Mouse (Mus musculus) erythroid progenitor cell, adult 5-6 weeks (primary cell): ENCODE data around the gene Fance. TPM values are rescaled to one million over a fixed set of nuclear protein-coding genes. Genes with fewer than 3 reads are reported as not detected.

Experiments used
- ATAC-seq: replicated peaks from 2 replicates; pipeline ENCODE4 v1.8.0; 2016; ENCODE audit warnings: moderate number of reproducible peaks, mild to moderate bottlenecking, moderate TSS enrichment, inconsistent platforms; ENCODE audit not compliant: poor library complexity, low FRiP score, severe bottlenecking
- total RNA-seq, 2 experiments: library from RNA; stranded (forward) in 1 of 2; stranded (reverse) in 1 of 2; fragments of 150-400 nt in 1 of 2; fragments of 186-747, 209-891 nt in 1 of 2; gene quantifications; 2 replicates each; pipeline versions ENCODE4 v1.2.3 to v1.2.4; 2015 to 2017; ENCODE audit warnings: low replicate concordance in 2 of 2

The Fance gene
- total RNA-seq (2015; ENCODE audit: low replicate concordance) (9.7 and 10.5 TPM in 2 replicates), total RNA-seq (2017; ENCODE audit: low replicate concordance) (0.76 and 9.8 TPM in 2 replicates)

- peak; percentile 94 for ATAC-seq
These were observed at the start of gene Fance for GRCm38 (mm10) chr17:28313212-28313879. Gene Fance, plus strand, starts transcription at chr17:28313519.

GRCm38 (mm10) chr17:28267251-28267650 is 46.1 kb upstream of the Fance start:
- no peak for ATAC-seq

- no peak for ATAC-seq
These were observed 43.2 kb upstream of the Fance start for GRCm38 (mm10) chr17:28270165-28270564.

- ATAC-seq: no peak
These were observed 41.6 kb upstream of the Fance start for GRCm38 (mm10) chr17:28271537-28272266.

GRCm38 (mm10) chr17:28272281-28272680 is 41.0 kb upstream of the Fance start:
- ATAC-seq: no peak

GRCm38 (mm10) chr17:28272837-28273236 is 40.5 kb upstream of the Fance start:
- ATAC-seq: no peak

- no peak for ATAC-seq
These were observed 38.6 kb upstream of the Fance start for GRCm38 (mm10) chr17:28274739-28275138.

GRCm38 (mm10) chr17:28277226-28277625 is 36.1 kb upstream of the Fance start:
- ATAC-seq: no peak

- no peak for ATAC-seq
These were observed 35.6 kb upstream of the Fance start for GRCm38 (mm10) chr17:28277721-28278120.

GRCm38 (mm10) chr17:28278156-28278555 is 35.2 kb upstream of the Fance start:
- no peak for ATAC-seq

- ATAC-seq: no peak
These were observed 34.1 kb upstream of the Fance start for GRCm38 (mm10) chr17:28279236-28279635.

GRCm38 (mm10) chr17:28279780-28280422 is 33.4 kb upstream of the Fance start:
- no peak for ATAC-seq

GRCm38 (mm10) chr17:28280423-28280800 is 32.9 kb upstream of the Fance start:
- ATAC-seq: no peak

GRCm38 (mm10) chr17:28280831-28281377 is 32.4 kb upstream of the Fance start:
- ATAC-seq: no peak

GRCm38 (mm10) chr17:28281866-28282441 is 31.4 kb upstream of the Fance start:
- no peak for ATAC-seq

GRCm38 (mm10) chr17:28283199-28283598 is 30.1 kb upstream of the Fance start:
- ATAC-seq: no peak

GRCm38 (mm10) chr17:28286133-28286532 is 27.2 kb upstream of the Fance start:
- no peak for ATAC-seq

- ATAC-seq: no peak
These were observed 26.4 kb upstream of the Fance start for GRCm38 (mm10) chr17:28286964-28287363.

GRCm38 (mm10) chr17:28287578-28287977 is 25.7 kb upstream of the Fance start:
- no peak for ATAC-seq

GRCm38 (mm10) chr17:28287980-28288379 is 25.3 kb upstream of the Fance start:
- ATAC-seq: no peak
